Mouse (Mus musculus) thymus, postnatal 10 days (tissue): ENCODE measurements around the gene Plxnd1.

ENCODE experiments used
- DNase-seq, 2 experiments: peaks; one replicate each; pipeline ENCODE4 v3.0.0; 2021; ENCODE audit warnings: low spot score in 2 of 2

Gene Plxnd1

DNA sequence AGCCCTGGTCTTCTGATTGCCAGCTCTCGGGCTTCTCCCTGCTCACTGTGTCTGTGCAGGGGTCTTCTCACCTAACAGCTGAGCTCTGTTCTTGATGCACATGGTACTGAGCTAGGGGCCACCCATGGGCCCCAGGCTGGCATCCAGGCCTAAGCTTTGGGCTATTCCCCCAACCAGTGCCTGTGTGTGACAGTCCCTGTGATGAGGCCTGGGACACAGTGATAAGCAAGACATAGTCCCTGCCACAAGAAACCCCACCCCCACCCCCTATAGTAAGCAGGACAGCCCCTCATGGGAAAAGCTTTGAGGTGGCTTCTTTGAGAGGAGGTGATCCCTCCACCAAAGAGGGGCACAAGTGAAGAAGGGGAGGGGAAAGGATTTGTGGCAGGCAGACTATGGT lies 76.2 kb downstream of the Plxnd1 start:
- DNase-seq = no peak

- DNase-seq = no peak
Measured at GRCm38 (mm10) chr6:115916611-115917010, 78.2 kb downstream of the Plxnd1 start.

- no peak for DNase-seq
Measured at GRCm38 (mm10) chr6:115915601-115916445, 79.0 kb downstream of the Plxnd1 start.

DNA sequence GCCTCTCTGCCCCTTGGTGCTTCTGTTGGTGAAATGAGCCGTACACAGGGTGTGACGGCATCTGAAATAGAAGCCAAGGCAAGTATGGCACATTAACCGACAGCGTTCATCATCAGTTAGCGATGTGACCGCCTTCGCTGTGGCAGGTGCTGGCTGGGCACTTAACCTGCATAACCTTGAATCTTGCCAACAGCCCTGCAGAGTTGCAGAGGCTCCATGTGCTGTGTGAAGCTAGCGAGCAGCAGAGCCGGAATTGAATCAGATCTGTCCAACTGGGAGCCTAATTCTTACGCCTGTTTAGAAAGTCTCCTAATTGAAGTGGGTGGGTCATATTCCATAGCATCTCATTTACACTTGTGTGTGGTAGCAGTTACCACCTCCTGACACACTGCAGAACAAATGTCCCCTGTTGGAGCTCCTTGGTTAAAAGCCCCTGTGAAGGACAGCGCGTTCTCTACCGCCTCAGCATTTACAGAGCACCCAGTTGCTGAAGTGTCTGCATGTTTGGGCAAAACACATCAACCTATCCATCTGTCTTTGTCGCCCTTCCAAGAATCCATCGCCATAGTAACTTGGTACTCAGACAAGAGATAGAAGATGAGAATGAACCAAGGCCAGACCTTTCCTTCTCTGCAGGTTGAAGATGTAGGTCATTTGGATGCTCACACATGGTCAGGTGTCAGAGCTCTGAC lies 80.1 kb downstream of the Plxnd1 start:
- no peak for DNase-seq

- no peak for DNase-seq
Measured at GRCm38 (mm10) chr6:115913482-115913881, 81.3 kb downstream of the Plxnd1 start.

DNA sequence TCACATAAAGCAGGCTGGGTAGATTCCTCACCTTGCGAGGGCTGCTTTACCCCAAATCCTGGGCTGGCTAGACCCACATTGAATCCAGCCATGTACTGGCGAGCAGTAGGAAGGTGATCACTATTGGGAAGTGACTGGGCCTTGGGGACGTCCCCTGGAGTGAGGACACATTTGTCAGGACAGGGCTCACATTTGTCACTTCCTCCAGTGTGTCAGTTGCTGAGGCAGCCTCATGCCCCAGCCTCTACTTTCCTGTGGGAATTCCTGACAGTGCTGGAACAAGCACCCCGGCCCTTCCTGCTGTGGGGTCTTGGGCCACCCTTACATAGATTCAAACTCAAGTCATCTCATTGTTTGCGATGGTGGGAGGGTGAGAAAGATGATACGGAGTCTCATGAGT lies 83.0 kb downstream of the Plxnd1 start:
- DNase-seq = no peak

DNA sequence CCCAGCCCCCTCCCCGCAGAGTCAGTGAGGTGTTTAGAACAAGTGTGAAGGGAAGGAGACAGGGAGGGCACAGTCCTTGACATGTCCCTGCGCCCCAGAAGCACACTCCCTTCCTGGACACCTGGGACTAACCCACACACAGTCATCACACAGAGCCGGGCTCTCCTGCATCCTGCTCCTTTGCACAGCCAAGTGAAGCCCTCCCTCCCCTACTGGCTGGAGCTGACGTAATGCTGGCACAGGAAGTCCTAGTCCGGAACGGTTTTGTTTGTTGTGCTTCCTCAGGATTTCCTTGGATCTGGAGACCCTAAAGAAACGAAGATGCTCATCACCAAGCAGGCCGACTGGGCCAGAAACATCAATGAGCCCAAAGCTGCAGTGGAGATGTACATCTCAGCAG lies 84.9 kb downstream of the Plxnd1 start:
- peak in 1 of 2 experiments; percentile 17 for DNase-seq

DNA sequence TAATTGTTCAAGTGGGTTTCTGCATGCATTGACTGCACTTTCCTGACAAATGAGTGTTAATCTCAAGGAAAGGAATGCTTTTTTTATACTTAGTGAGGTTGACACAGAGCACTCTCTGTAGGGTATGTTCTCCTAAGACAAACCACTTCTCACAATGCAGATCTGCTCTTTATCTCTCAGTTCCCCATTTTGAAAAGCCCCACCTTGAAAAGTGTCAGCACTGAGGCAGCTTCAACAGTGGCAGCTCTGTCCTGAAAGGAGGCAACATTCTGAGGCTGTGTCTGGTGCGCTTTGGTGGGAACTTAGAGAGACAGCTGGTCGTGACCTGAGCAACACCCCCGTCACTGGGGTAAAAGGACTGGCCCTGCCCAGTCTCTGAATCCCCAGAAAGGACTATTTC lies 85.8 kb downstream of the Plxnd1 start:
- no peak for DNase-seq

DNA sequence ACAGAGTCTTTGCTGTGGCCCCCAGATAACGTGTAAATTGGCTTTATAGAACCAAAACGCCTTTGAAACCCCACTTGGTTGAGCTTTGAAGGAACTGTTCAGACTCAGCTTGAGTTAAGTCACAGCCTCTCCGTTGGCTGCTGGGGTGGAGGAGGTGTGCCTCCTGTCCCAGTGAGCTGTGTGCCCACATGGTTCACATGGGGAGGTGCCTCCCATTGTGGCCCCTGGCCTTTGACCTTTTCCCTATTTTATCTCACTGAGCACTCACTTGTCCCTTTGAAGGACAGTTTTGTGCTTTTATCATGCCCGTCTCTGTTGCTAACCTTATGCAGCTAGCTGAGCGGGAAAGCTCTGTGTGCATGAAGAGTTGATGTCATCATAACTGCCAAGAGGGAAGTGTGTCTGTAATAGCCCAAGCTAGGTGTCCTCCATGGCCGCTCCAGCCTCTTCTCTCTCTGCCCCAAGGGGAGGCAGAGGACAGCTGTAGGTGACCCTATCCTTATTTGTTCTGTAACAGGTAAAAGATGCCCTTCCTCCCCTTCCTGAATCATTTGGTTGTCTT lies 86.3 kb downstream of the Plxnd1 start:
- no peak for DNase-seq

GRCm38 (mm10) chr6:115906871-115907270 lies 87.9 kb downstream of the Plxnd1 start:
- no peak for DNase-seq

- DNase-seq = no peak
Measured at GRCm38 (mm10) chr6:115906455-115906854, 88.3 kb downstream of the Plxnd1 start.

- no peak for DNase-seq
Measured at GRCm38 (mm10) chr6:115905568-115905967, 89.2 kb downstream of the Plxnd1 start.
